Mouse (Mus musculus) lung, embryonic 14.5 days (tissue): ENCODE results near the gene Adamts8. TPM values are rescaled to one million over a fixed set of nuclear protein-coding genes. Genes with fewer than 3 reads are reported as not detected.

ENCODE experiments used
- ATAC-seq: fragments of 200-750 bp; cut with Nextera tagmentation; 2 replicates; pipeline ENCODE4 v1.8.0; 2017; ENCODE audit warnings: mild to moderate bottlenecking, moderate TSS enrichment, moderate library complexity; ENCODE audit not compliant: insufficient read depth
- DNase-seq: peaks from one replicate; pipeline ENCODE4 v3.0.0-alpha.2; 2015
- H3K27ac ChIP-seq: fragments of 300-500 bp; sonication (generic); 2 replicates; pipeline ENCODE4 v1.5.1; 2014; ENCODE audit warnings: low read depth, mild to moderate bottlenecking, moderate library complexity
- H3K27me3 ChIP-seq: fragments of 300-500 bp; sonication (generic); 2 replicates; pipeline ENCODE4 v1.6.1; 2014; ENCODE audit warnings: low read length, control low read depth; ENCODE audit not compliant: insufficient read depth
- H3K36me3 ChIP-seq: fragments of 300-500 bp; sonication (generic); 2 replicates; pipeline ENCODE4 v1.6.1; 2014; ENCODE audit warnings: control low read depth; ENCODE audit not compliant: insufficient read depth
- H3K4me1 ChIP-seq: fragments of 300-500 bp; sonication (generic); 2 replicates; pipeline ENCODE4 v1.6.1; 2014; ENCODE audit warnings: antibody characterized with exemption, control low read depth; ENCODE audit not compliant: insufficient read depth
- H3K4me2 ChIP-seq: fragments of 300-500 bp; sonication (generic); 2 replicates; pipeline ENCODE4 v1.6.1; 2014; ENCODE audit warnings: mild to moderate bottlenecking
- H3K4me3 ChIP-seq: fragments of 300-500 bp; sonication (generic); 2 replicates; pipeline ENCODE4 v1.5.1; 2014; ENCODE audit warnings: low read depth, low read length
- H3K9ac ChIP-seq: fragments of 300-500 bp; sonication (generic); 2 replicates; pipeline ENCODE4 v1.6.1; 2014
- H3K9me3 ChIP-seq: fragments of 300-500 bp; sonication (generic); 2 replicates; pipeline ENCODE4 v1.6.1; 2016; ENCODE audit warnings: low read depth, low read length, control low read depth
- CTCF ChIP-seq: IDR thresholded peaks from 2 replicates; pipeline ENCODE4 v1.5.1; 2016; ENCODE audit warnings: antibody characterized with exemption, low read depth
- WGBS: fragments of 180-500 bp; shearing (Covaris S2); extraction: QIAGEN DNeasy Blood & Tissue Kit; methylation state at CpG from one replicate; pipeline ENCODE4 v1.1.7; 2014; 5-methylcytosine and 5-hydroxymethylcytosine counted together
- polyA plus RNA-seq: library from polyadenylated mRNA; unstranded; fragments of >200 nt; fragmentation: Nextera tagmentation; extraction: Ambion mirVana; gene quantifications from 2 replicates; pipeline ENCODE4 v1.2.1, GENCODE M21; 2014

Gene Adamts8
- polyA plus RNA-seq, 1 experiment from 2014 or later, result 2.0 TPM

DNA sequence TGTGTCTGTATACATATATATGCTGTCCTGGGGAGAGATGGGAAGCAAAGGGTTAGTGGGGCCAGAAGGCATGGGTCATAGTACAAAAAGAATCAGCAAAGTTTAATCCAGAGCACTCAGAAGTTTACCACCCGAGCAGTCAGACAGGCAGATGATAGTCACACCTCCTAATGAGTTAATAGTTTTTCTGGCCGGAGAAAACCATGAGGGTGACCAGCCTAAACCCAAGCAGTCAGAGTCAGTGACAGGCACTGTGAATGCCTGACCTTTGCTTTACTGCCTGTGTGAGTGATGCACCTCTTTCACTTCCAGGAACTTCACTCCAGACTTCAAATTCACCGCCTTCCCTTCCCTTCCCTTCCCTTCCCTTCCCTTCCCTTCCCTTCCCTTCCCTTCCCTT, 28.9 kb upstream of the Adamts8 start:
- Histone ChIP-seq H3K4me2 (no peak overlapping the region), H3K9me3 (no peaks in the 10 kb centered on the region), H3K4me3 (no peak overlapping the region), H3K9ac (no peak overlapping the region), H3K36me3 (no peaks in the 10 kb centered on the region), H3K27me3 (no peaks in the 10 kb centered on the region), H3K4me1 (no peaks in the 10 kb centered on the region), H3K27ac (no peak overlapping the region)
- no peak for DNase-seq
- no peak for TF ChIP-seq CTCF
- 52% methylated on average over 3 of the region's 3 CpGs for WGBS
- ATAC-seq, result no peak

DNA sequence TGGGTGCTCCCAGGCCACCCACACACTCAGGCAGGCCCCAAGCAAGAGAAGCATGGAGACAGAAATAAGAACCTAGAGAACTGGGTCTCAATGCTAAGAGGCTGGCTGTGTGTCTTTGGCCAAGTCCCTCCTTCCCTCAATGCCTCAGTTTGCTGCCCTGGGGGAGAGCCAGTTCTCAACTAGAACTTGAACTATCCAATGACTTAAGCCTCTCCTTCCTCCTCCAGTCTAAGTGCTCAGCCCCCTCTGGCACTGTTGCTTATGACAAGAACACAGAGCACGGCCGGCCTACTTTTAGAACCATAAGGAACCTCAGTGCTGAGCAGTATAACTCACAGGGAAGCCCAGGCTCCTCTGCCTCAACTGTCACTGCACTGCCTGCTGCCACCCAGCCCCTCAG, 28.1 kb upstream of the Adamts8 start:
- 79% methylated on average over 2 of the region's 2 CpGs for WGBS
- Histone ChIP-seq H3K4me1 (no peaks in the 10 kb centered on the region), H3K9me3 (no peaks in the 10 kb centered on the region), H3K4me3 (no peak overlapping the region), H3K27ac (no peak overlapping the region), H3K4me2 (no peak overlapping the region), H3K36me3 (no peaks in the 10 kb centered on the region), H3K9ac (no peak overlapping the region), H3K27me3 (no peaks in the 10 kb centered on the region)
- no peak for TF ChIP-seq CTCF
- no peak for DNase-seq
- no peak for ATAC-seq

DNA sequence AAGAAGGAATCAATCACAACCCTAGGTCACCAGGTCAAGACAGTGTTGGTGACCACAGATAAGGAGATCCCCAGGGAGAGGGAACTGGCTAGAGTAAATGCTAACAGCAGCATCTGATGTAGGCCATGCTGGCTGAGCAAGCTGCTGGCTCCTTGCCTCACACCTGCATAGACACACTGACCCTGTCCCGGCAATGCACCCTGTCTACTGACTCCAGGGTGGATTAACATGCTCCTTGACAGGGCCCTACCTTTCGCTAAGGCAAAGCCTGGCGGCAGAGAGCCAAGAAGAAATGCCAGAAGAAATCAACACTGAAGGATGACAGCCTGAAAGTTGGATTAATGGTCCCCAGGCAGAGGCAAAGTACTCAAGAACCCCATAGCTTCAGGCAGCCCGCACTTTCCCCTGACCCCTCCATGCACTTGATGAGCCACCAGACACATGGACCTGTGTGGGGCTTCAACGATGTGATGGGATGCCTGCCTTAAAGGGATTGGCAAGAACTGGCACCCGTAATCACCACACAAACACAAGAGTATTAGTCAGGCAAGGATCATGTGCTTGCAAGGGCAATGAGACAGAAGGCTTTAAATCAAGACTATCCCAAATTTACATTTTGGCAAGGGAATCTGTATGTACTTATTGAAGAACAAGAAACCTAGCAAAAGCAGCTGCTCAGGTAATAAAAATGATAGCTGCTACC, 25.9 kb upstream of the Adamts8 start:
- H3K27ac ChIP-seq, result no peak overlapping the region
- ATAC-seq, result no peak

DNA sequence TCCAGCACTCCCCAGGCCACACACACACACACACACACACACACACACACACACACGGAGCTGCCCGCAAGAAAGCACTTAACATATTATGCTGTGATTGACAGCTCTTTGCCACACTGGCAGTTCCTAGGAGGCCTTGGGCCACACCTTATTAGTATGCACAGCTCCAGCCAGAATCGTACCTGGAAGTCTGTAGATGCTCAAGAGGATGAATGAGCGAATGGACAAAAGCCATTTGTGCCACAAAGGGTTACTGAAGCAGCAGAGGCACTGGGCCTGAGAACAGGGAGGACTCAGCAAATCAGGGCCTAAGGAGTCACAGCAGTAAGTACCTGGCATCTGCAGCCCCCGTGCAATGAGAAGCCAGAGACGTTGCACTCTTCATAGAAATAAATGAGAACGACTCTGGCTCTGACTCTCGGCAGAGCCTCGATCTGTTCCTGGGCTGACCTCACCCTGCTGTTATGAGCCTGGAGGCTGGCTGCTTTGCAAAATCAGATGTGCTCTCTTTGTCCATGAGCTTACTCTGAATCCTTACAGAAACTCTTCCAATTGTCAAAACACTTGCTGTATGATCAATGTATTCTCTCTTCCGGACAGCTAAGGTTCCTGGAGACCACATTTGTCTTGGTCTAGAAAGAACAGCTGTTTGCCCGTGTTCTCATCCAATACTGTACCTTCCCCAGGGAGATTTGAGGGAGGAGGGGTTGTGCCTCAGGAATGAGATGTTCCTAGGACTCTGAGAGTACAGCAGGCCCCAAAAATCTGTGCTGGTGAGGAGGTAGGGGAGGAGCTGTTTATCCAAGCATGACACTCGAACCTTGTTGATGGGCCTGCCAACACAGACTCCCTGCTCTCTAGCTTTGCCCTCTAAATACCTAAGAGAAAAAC, 23.7 kb upstream of the Adamts8 start:
- Histone ChIP-seq H3K9ac (no peak overlapping the region), H3K4me1 (peaks cover 6% of the 10 kb centered on the region; the same call in 1 of the 2 replicates), H3K9me3 (no peaks in the 10 kb centered on the region), H3K27me3 (peaks cover 32% of the 10 kb centered on the region), H3K4me3 (no peak overlapping the region; the same call in 1 of the 2 replicates), H3K27ac (0 out of 2 replicates have a peak overlapping the region, but pooled peaks have one; percentile 30), H3K4me2 (peak overlapping the region; percentile 35; the same call in 1 of the 2 replicates), H3K36me3 (no peaks in the 10 kb centered on the region)
- 32% methylated on average over 12 of the region's 12 CpGs for WGBS
- no peak for ATAC-seq
- TF ChIP-seq CTCF, result no peak
- DNase-seq, result peak; percentile 22

More for the DNA sequence above, 25.9 kb upstream of the Adamts8 start:
- H3K9ac ChIP-seq, result no peak overlapping the region
- peaks cover 12% of the 10 kb centered on the region for H3K27me3 ChIP-seq
- peaks cover 2% of the 10 kb centered on the region; the same call in 1 of the 2 replicates for H3K4me1 ChIP-seq
- DNase-seq, result no peak
- no peak overlapping the region for H3K4me2 ChIP-seq
- 54% methylated on average over 6 of the region's 6 CpGs for WGBS
- no peaks in the 10 kb centered on the region for H3K9me3 ChIP-seq
- no peaks in the 10 kb centered on the region for H3K36me3 ChIP-seq
- TF ChIP-seq CTCF, result no peak
- no peak overlapping the region for H3K4me3 ChIP-seq

DNA sequence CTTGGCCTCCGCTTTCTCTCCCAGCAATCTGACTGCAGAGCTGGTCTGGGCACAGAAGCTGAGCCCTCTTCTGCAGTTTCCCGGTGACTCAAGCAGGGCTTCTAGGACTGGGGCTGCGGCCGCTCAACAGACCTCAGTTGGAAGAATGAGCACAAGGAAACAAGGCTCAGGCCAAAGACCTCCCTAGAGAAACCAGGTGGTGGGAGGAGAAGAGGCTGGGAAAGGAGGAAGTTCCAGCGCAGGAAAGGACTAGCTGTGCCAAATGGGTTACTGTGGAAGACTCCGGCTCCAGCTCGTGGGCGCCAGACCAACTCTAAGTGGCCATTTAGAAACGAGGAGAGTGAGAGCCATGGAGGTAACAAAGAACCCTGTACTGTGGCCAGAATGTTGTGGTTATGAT, 22.7 kb upstream of the Adamts8 start:
- no peaks in the 10 kb centered on the region for H3K36me3 ChIP-seq
- no peak for TF ChIP-seq CTCF
- no peak overlapping the region for H3K27ac ChIP-seq
- H3K27me3 ChIP-seq, result peaks cover 32% of the 10 kb centered on the region
- no peak for ATAC-seq
- no peaks in the 10 kb centered on the region for H3K9me3 ChIP-seq
- H3K9ac ChIP-seq, result no peak overlapping the region
- 68% methylated on average over 9 of the region's 9 CpGs for WGBS
- H3K4me1 ChIP-seq, result peaks cover 6% of the 10 kb centered on the region; the same call in 1 of the 2 replicates
- no peak overlapping the region for H3K4me3 ChIP-seq
- H3K4me2 ChIP-seq, result peak overlapping the region; percentile 35; the same call in 1 of the 2 replicates
- DNase-seq, result no peak

DNA sequence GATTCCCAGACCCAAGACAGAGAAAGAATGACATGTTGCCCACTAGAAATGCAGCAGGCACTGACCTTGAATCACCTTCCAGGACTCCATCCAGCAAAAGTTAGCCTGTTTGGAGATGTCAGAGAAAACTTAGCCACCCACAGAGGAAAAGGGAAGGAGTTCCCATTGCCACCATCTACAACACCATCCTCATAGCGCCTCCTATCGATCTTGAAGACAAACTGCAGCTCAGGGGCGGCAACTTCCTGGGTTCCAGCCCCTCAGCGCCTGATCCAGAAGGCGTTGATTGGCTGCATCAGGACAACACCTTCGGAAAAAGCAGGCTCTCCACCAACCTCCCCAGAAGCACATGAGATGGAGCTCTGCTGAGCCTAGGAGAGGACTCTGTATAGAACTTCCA, 21.6 kb upstream of the Adamts8 start:
- peak; percentile 58 for TF ChIP-seq CTCF
- no peaks in the 10 kb centered on the region for H3K36me3 ChIP-seq
- 22% methylated on average over 6 of the region's 6 CpGs for WGBS

More for the DNA sequence above, 21.6 kb upstream of the Adamts8 start:
- H3K9me3 ChIP-seq, result no peaks in the 10 kb centered on the region
- H3K27me3 ChIP-seq, result peaks cover 32% of the 10 kb centered on the region
- H3K4me1 ChIP-seq, result peaks cover 6% of the 10 kb centered on the region; the same call in 1 of the 2 replicates
- H3K27ac ChIP-seq, result no peak overlapping the region
- peak overlapping the region; percentile 94 for H3K4me2 ChIP-seq
- ATAC-seq, result no peak
- DNase-seq, result peak; percentile 68
- peak overlapping the region; percentile 57 for H3K4me3 ChIP-seq
- H3K9ac ChIP-seq, result no peak overlapping the region
